Mouse (Mus musculus) activated CD4-positive, CD25-positive, alpha-beta regulatory T cell, adult 9 weeks (primary cell): Measurements from ENCODE around the gene Cadm2. TPM values are rescaled to one million over a fixed set of nuclear protein-coding genes. Genes with fewer than 3 reads are reported as not detected.

Experiments used
- polyA plus RNA-seq: library from polyadenylated mRNA; unstranded; fragments of 100-300 nt; shearing (Covaris generic); gene quantifications from one replicate; pipeline ENCODE4 v1.2.1, GENCODE M21; 2017

Cadm2 gene
- not detected for polyA plus RNA-seq

GRCm38 (mm10) chr16:67620826-67621505 lies at the start of gene Cadm2:
Gene Cadm2 (minus strand): TSS chr16:67620908.

